Mouse (Mus musculus): ENCODE data around the gene Itpr1.

Itpr1 gene

DNA sequence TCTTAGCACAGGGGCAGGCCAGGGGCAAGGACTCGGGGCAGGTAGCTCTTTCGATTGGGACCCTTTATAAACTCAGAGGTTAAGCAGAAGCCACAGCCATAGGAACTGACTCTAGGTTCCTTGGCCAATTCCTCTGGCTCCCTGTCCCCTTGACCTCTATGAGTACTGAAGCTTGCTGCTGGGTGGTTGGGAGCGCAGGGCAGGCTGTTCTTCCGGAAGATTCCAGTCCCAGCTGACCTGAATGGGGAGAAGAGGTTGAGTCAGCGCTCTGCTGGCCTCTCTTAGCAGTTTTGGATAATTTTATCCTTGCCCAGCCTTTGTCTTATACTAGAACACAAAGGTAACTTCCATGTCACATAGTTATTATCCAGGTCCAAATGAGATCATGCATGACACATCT is 195.8 kb downstream of the Itpr1 start:
- no peak for DNase-seq

- DNase-seq = peak; percentile 44 to 53
Measured at GRCm38 (mm10) chr6:108410771-108411170, 197.9 kb downstream of the Itpr1 start.

DNA sequence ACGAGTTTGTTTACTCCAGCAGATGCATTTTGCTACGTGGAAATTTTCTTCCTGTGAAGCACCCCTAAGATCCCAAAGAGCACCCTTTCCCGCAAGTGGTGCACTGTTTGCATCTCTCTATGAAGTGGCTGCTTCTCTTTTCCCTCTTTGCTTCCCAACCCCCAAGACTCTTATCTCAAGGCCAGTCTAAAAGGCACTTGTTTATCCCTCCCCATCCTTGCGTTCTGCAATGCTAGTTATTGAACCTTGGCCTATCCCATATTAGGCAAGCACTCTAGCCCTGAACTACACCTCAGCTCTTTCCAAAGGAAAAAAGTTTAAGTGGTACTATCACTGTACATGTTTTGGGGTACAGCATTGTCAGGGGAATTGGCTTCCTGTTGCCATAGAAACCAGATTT is 198.3 kb downstream of the Itpr1 start:
- no peak for DNase-seq

DNA sequence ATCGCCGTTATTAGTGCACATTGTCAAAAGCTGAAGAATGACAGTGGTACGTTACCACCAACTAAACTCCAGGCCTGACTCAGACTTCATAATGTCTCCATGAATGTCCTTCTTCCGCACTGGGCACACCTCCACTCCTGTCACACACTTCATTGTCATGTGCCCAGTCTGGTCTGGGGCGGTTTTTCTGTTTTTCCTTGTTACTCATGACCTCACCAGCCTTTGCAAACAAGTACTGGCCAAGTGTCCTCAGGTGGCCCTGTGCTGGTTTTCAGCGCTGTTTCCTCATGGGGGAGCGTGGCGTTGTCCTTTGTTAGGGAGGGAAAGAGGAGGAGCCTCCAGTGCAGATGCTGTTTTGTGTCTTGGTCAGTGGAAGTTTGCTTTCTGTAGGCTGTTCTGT is 200.1 kb downstream of the Itpr1 start:
- no peak for DNase-seq

DNA sequence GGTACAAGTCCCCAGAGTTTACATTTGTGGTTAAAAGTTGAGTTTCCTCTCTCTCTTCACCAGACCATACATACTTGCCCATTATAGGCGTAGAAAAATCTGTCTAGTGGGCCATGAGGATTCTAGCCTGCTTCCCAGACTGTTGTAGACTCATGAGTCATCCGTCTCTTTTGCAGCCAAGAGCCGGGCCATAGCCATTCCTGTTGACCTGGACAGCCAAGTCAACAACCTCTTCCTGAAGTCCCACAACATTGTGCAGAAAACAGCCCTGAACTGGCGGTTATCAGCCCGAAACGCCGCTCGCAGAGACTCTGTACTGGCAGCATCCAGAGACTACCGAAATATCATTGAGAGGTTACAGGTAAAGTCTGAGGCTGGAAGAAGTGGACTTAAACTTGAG is 200.7 kb downstream of the Itpr1 start:
- DNase-seq = no peak

GRCm38 (mm10) chr6:108415847-108416246 is 203.0 kb downstream of the Itpr1 start:
- DNase-seq = no peak

- peak; percentile 77 to 81 for DNase-seq
Measured at GRCm38 (mm10) chr6:108417508-108417907, 204.6 kb downstream of the Itpr1 start.

- DNase-seq = no peak
Measured at GRCm38 (mm10) chr6:108418218-108418617, 205.3 kb downstream of the Itpr1 start.

DNA sequence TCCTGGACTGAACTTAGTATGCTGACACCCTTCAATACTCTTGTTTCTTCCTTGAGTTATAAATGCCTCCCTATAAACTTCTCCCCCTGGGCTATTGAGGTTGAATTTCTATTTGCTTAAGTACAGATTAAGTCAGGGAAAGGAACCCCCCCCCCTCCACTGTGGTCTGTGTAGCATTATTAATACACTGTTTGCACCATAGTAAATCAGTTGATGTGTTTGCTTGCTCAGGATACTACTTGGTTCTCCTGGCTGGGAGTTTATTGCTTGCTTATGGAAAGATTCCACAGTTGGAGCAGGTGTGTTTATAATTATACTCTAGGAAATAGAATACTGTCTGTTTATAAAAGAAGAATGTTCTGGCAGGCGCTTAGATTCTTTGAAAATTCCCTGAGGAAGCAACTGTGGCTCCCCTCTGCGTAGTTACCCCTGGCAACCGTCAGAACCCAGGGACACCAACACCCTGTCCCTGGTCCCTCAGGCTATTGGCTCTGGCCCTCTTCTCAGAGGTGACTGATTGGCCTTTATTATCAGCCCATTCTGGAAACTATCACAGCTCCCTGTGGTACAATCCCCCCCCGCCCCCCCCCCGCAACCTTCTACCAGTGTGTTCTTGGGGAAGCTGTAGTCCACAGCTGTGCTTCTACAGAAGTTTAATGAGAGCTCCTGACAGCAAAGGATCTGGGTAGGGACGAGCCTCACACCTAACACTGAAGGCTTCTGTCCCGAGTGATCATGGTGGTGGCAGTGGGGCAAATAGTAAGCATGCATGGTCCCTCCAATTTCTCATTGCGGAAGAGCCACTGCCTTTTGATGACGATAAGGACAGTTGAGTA is 212.1 kb downstream of the Itpr1 start:
- peak in 1 of 2 experiments; percentile 22 for DNase-seq

DNA sequence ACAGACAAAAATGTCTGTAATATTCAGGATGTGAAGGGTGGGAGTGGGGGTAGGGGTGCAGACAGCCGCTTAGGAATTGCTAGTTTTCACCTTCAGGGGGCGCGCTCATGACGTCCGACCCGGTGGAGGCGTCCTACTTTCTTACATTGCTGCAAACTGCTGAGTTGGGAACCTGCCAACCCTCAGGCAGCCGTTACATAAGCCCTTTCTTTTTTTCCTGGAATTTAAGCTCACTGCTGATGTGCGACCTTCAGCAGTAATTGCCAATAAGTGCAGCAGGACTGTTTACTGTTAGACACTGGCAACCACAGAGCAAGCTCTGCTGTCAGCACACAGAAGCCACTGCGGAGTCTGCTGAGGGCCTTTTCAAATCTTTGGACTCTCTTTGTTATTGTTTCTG is 213.9 kb downstream of the Itpr1 start:
- DNase-seq = peak; percentile 89 to 90

DNA sequence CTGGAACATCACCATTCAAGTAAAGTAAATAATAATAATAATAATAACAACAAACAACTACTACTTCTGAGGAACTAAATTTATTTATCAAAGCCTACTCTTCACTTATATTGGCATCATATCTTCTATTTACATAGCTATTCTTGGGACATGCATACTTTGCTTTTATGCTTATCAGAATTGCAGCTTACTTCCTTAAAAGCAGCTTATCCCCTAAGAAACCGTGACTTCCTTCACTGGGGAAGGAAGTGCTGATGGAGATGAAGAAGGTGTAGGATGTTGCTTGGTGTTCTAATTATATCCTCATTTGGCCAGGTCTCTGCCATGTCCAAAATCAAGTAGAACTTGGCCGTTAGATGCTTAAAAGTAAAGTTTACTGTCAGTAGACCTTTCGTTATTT is 215.5 kb downstream of the Itpr1 start:
- DNase-seq = no peak

GRCm38 (mm10) chr6:108429950-108430349 is 217.1 kb downstream of the Itpr1 start:
- no peak for DNase-seq

DNA sequence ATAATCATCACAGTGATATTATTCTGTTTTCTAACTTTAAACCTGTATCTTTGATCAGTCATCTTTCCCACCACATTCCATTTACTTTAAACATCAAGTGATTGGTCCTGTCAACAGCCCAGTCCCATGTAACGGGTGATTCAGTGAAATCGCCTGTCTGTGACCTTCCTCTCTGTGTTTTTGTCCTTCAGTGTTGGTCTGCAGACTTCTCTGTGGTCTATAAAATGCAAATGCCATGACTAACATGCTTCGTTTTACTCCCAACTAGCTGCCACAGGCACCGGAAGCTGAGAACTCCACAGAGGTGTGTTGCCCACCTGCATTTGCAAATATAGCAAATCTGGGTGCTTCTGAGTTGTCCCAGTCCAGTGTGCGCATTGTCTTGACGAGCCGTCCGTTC is 218.3 kb downstream of the Itpr1 start:
- no peak for DNase-seq

- DNase-seq = no peak
Measured at GRCm38 (mm10) chr6:108432836-108433235, 219.9 kb downstream of the Itpr1 start.

GRCm38 (mm10) chr6:108434816-108435215 is 221.9 kb downstream of the Itpr1 start:
- no peak for DNase-seq

DNA sequence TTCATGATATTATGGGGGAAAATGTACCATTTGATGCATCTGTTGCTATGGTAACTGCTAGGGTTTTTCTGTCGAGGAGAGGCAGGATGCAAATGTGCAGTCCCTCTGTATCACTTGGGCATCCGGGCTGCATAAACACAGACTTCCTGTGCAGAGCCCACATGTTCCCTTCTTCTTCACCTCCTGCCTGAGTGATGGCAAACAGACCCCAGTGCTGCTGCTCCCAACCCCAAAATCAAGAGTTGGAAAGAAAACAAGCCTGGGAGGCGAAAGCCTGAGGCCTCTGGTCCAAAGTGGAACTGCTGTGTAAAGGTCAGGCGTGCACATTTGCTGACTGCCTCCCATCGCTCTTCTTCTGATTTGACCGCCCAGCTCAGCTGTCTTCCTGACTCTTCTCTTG is 222.6 kb downstream of the Itpr1 start:
- no peak for DNase-seq

DNA sequence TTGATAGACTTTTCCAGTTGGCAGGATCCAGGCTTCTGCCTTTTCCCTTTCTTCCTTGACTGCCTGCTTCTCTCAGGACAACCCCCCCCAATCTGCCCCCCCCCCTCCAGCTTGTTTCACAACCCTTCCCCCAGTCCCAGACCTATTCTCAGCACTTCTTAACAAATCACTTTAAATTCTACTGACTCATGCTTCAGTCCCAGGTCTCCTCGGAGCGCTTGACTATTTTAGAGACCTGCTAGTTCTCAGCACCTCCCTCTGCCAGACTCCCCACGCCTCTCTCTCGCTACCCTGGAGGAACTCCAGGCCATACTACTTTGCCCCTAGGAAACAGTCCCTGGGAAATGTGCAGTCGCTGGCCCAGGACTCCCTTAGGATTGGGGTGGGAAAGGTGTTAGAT is 223.7 kb downstream of the Itpr1 start:
- no peak for DNase-seq

- no peak for DNase-seq
Measured at GRCm38 (mm10) chr6:108441290-108441689, 228.4 kb downstream of the Itpr1 start.

DNA sequence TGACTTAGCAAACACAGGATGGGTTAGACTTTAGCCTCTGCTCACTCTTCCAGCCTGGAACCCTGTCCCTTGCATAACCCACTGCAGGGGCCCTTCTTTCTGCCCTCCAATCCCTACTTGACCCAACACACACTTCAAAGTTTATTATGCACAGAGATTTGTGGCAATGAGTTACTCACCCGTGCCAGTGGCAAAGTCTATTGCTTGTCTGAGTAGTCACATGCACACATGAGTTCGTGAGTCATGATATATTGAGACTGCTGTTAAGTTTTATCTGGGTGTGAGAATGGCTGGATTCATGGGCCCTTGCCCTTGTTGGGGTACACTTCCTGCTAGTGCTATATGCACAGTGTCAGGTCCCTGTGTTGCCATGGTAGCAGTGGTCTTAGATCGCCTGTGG is 229.4 kb downstream of the Itpr1 start:
- DNase-seq = no peak

DNA sequence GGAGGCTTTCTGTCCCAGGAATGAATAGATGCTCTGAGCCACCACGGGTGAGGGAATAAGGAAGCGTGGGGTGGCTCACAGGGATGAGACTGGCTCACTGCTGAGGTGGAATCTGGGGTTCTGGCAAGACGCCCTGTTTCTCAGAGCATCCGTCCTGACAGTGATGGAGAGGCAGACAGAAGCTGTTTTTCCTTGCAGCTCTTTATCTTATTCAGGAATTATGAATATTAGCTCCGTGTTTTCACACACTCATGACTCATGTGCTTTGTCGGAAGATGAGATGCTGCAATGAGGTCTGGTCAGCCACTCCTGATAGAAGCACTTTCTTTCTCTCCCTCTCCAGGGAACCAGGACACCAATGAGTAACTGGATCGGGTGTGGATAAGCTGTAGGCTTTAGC is 231.5 kb downstream of the Itpr1 start:
- peak; percentile 28 to 39 for DNase-seq

DNA sequence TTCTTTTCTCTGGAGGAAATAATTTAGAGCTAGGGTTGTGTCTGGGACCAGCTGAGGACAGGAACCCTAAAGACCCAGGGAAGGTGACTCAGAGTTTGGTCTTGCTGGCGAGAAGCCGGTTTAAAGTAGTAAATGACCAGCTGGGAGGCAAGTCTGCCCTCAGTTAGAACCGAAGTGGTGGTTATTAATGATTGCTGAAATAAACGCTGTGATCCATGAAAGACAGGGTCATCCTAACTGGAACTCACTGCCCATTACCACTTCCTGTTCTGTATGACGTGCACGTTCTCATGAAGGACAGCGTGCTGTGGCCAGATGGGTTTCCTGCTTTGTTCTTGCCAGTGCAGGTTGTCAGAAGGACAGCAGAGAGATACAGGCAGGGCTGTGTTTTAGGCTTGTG is 232.1 kb downstream of the Itpr1 start:
- no peak for DNase-seq

DNA sequence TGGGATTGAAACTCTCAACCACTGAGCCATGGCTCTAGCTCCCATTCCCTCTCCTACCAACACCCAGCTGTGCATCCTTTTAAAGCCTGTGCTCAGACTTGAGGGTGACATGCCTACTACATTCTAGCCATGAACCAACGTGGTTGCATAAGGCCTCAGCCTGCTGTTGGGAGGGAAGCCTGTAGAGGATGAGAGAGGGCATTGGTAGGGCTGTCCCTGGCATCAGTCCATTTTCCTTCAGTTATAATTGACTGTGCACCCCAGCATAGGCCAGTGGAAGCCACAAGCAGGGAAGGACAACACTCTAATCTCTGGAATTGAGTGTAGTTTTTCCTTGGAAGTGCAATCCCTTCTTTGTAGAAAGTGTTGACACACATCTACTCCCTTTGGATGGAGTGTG is 233.9 kb downstream of the Itpr1 start:
- no peak for DNase-seq

DNA sequence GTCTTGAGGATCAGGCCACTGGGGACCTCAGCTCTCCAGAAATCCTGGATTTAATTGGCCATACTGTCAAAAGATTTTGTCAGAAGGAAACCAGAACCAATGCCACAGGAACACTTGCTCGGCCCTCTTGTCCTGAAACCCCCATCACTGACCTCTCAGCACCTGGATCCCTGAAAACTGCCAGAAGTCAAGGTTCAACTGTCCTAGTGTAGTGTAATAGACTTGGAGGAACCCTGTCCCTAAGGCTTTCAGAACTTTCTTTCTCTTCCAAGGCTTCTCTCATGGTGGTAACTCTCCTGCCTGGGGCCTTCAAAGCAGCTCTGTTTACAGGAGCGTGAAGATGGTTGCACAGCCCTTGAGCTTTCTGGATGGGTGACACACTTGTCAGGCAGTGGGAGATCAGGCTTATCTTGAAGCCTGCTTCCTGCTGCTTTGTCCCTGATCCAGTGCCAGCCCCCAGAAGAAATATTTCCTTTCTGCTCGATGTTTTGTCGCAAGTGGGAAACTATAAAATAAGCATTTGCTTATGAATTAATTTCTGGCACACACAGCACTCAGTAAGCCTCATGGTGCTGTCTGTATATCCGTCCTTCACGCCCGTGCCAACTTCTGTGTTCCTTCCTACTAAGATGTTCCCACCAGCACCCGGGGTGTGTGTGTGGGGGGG is 234.4 kb downstream of the Itpr1 start:
- no peak for DNase-seq

DNA sequence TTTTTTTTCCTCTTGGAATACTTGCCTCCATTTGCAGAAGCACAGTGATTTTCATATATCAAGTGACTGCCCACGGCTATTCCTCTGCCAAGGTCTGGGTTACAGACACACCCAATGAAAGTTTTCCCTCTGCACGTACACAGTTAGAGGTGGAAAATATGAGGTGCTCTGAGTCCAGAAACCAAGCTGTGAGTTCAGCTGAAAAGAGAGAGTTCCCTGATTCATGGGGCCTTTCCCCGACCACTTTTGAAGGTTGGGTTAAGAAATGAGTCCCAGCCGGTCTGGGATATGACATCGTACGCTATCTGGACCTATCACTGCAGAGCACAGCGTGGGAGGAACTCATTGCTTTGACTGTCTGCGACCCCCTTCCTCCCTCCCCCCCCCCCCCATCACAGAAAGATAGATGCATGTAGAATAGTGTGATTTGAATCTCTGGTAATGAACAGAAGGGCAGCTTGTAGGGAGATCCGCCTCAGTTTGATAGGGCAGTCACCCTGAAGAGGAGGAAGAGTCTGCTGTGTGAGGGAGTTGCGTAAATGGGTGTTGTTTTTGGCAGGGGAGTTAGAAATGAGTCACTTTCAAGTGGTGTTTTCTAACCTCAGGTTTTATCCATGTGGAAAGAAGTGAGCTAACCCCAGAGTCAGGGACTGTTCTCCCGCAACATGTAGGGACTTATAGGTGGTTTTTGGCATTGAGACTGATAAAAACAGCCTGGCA is 235.3 kb downstream of the Itpr1 start:
- DNase-seq = no peak

Data from cerebellum, postnatal 10 days (tissue).